ENCODE assay signal across 27 mouse cellular contexts in the genomic region with DNA sequence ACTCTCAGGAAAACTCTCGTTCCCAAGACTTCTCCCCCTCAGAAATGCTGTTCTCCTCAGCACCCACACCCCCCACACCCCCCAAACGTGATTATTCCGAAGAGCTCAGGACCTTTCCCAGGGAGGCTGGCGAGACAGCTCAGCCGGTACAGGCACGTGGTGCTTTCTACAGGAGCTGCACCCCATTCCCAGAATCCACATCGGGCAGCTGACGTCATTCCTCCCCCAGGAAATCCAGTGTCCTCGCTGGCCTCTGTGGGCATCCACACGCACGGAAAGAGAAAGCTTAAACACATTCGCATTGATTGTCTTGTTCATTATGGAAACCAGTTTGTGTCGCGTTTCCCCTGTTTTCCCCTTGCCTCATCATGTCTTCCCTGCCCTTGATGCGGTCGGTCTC. TPM values are rescaled to one million over a fixed set of nuclear protein-coding genes. Genes with fewer than 3 reads are reported as not detected.
A peak's percentile ranks its signal among the peaks of the same experiment; 100 is the strongest.
DNase-seq lines count a peak whose midpoint lies in the region; ATAC-seq and TF ChIP-seq lines count a peak whose summit lies in the region.
"Had no signal": no experiment of that assay in that cellular context is flagged by ENCODE, and none has a peak within 500 bp of the region (broad histone marks: within the 10 kb centered on the region; RNA-seq: fewer than 3 reads in every experiment).

No protein-coding gene starts in this region.

- peak; percentile 47; the same call in 1 of the 2 replicates for TF ChIP-seq POLR2A in liver, adult 2 months (IDR thresholded peaks at IDR 0.05; ENCODE audit: extremely low read depth, insufficient read depth, low read length)
- TF ChIP-seq POLR2A in testis, adult 2 months (IDR thresholded peaks at IDR 0.05; ENCODE audit: control insufficient read depth, low read depth, low read length): peak; percentile 38

- DNase-seq in frontal cortex, postnatal 14 days (ENCODE audit: low spot score in 2 of 2): no peak
- peak; percentile 81 for DNase-seq in liver, adult 2 months (ENCODE audit: extremely low read depth, low read depth, low spot score)
- no peak for DNase-seq in liver
- no peak for DNase-seq in testis, postnatal 14 days (ENCODE audit: low spot score)
- peak; percentile 65 for DNase-seq in liver, postnatal 0 days
- no peak for DNase-seq in stomach, postnatal 0 days (ENCODE audit: low spot score)
- DNase-seq: adrenal gland, adult 2 months; adrenal gland, postnatal 14 days; cerebellum, adult 18-20 months; cerebellum, adult 9-10 months; cerebellum, postnatal 14 days; gastrocnemius, adult 2 months; gastrocnemius, postnatal 14 days; heart, adult 18-20 months; heart, postnatal 14 days; heart, postnatal 4 days had no signal

- H3K9ac ChIP-seq in liver, adult 2 months (ENCODE audit: low read depth, low read length): peak overlapping the region; percentile 74
- H3K9ac ChIP-seq in liver, postnatal 0 days (replicated peaks): no peak overlapping the region; the same call in 1 of the 2 replicates
- no peak overlapping the region for H3K9ac ChIP-seq in stomach, postnatal 0 days (ENCODE audit: low read length)
- H3K9ac ChIP-seq: embryonic facial prominence, embryonic 12.5 days; embryonic facial prominence, embryonic 15.5 days; forebrain, embryonic 12.5 days; forebrain, embryonic 15.5 days; heart, embryonic 13.5 days; hindbrain, embryonic 14.5 days had no signal

- peak overlapping the region; percentile 10 for H3K4me3 ChIP-seq in liver, adult 2 months (ENCODE audit: insufficient read depth, low read depth, low read length)
- peak overlapping the region; percentile 73 for H3K4me3 ChIP-seq in testis, adult 2 months (ENCODE audit: control insufficient read depth, low read depth, low read length)
- no peak overlapping the region for H3K4me3 ChIP-seq in liver, postnatal 0 days (ENCODE audit: low read depth, low read length)
- H3K4me3 ChIP-seq in stomach, postnatal 0 days (ENCODE audit: low read depth, low read length): no peak overlapping the region
- H3K4me3 ChIP-seq: embryonic facial prominence, embryonic 12.5 days; embryonic facial prominence, embryonic 15.5 days; forebrain, embryonic 12.5 days; forebrain, embryonic 15.5 days; gastrocnemius, adult 2 months; heart, embryonic 10.5 days; heart, embryonic 13.5 days had no signal

- H3K36me3 ChIP-seq in liver, adult 2 months (ENCODE audit: control insufficient read depth, insufficient read depth, low read length): no peaks in the 10 kb centered on the region
- H3K36me3 ChIP-seq in testis, adult 2 months (ENCODE audit: control insufficient read depth, insufficient read depth, low read length): no peaks in the 10 kb centered on the region
- no peaks in the 10 kb centered on the region for H3K36me3 ChIP-seq in liver, postnatal 0 days (replicated peaks; ENCODE audit: insufficient read depth, low read length)
- H3K36me3 ChIP-seq in stomach, postnatal 0 days (ENCODE audit: control insufficient read depth, insufficient read depth, low read length): no peaks in the 10 kb centered on the region
- H3K36me3 ChIP-seq: embryonic facial prominence, embryonic 12.5 days; embryonic facial prominence, embryonic 15.5 days; forebrain, embryonic 12.5 days; forebrain, embryonic 15.5 days; heart, embryonic 10.5 days; heart, embryonic 13.5 days had no signal

- H3K79me2 ChIP-seq in liver, adult 2 months (ENCODE audit: control insufficient read depth, insufficient read depth, low read length): no peaks in the 10 kb centered on the region

- TF ChIP-seq EP300 in liver, postnatal 0 days (IDR thresholded peaks at IDR 0.05; ENCODE audit: low read depth): peak; percentile 18; the same call in 1 of the 2 replicates
- no peak for TF ChIP-seq EP300 in stomach, postnatal 0 days (optimal IDR thresholded peaks at IDR 0.05)

- 18% methylated on average over 16 of the region's 16 CpGs for WGBS in liver, adult 2 months
- WGBS in liver, postnatal 0 days (ENCODE audit: insufficient replicate concordance): 67% methylated on average over 16 of the region's 16 CpGs
- 83% methylated on average over 16 of the region's 16 CpGs for WGBS in stomach, postnatal 0 days

- peak overlapping the region; percentile 96 for H3K27ac ChIP-seq in liver, adult 2 months (replicated peaks; ENCODE audit: insufficient read depth, low read depth, low read length)
- no peak overlapping the region for H3K27ac ChIP-seq in testis, adult 2 months (ENCODE audit: control insufficient read depth, insufficient read depth, low read depth, low read length)
- H3K27ac ChIP-seq in liver, postnatal 0 days (ENCODE audit: low read depth): peak overlapping the region; percentile 93
- H3K27ac ChIP-seq in stomach, postnatal 0 days (replicated peaks): no peak overlapping the region
- H3K27ac ChIP-seq: embryonic facial prominence, embryonic 12.5 days; embryonic facial prominence, embryonic 15.5 days; forebrain, embryonic 12.5 days; forebrain, embryonic 15.5 days; gastrocnemius, adult 2 months; heart, embryonic 10.5 days; heart, embryonic 13.5 days; hindbrain, embryonic 14.5 days; hindbrain, postnatal 0 days had no signal

- 0 out of 2 replicates have a peak overlapping the region, but pooled peaks have one; percentile 3 for H3K4me2 ChIP-seq in liver, postnatal 0 days (ENCODE audit: low read depth, low read length)
- no peak overlapping the region for H3K4me2 ChIP-seq in stomach, postnatal 0 days (replicated peaks; ENCODE audit: low read depth)
- H3K4me2 ChIP-seq: embryonic facial prominence, embryonic 12.5 days; embryonic facial prominence, embryonic 15.5 days; forebrain, embryonic 12.5 days; forebrain, embryonic 15.5 days; heart, embryonic 13.5 days; hindbrain, embryonic 14.5 days had no signal

- no peak for TF ChIP-seq CTCF in liver, adult 2 months (IDR thresholded peaks at IDR 0.05; ENCODE audit: low read depth, low read length)
- no peak for TF ChIP-seq CTCF in testis, adult 2 months (IDR thresholded peaks at IDR 0.05; ENCODE audit: control insufficient read depth, insufficient read depth, insufficient replicate concordance, low read depth, low read length)
- TF ChIP-seq CTCF in liver, postnatal 0 days (IDR thresholded peaks at IDR 0.05; ENCODE audit: low read depth): no peak
- TF ChIP-seq CTCF in stomach, postnatal 0 days (IDR thresholded peaks at IDR 0.05; ENCODE audit: low read depth): no peak

- peaks cover 30% of the 10 kb centered on the region for H3K4me1 ChIP-seq in liver, adult 2 months (ENCODE audit: control insufficient read depth, insufficient read depth, low read length)
- H3K4me1 ChIP-seq in testis, adult 2 months (ENCODE audit: control insufficient read depth, insufficient read depth, low read length): peaks cover 9% of the 10 kb centered on the region
- H3K4me1 ChIP-seq in liver, postnatal 0 days (ENCODE audit: insufficient read depth): peaks cover 5% of the 10 kb centered on the region; the same call in 1 of the 2 replicates
- no peaks in the 10 kb centered on the region for H3K4me1 ChIP-seq in stomach, postnatal 0 days (replicated peaks; ENCODE audit: control insufficient read depth, insufficient read depth)
- H3K4me1 ChIP-seq: embryonic facial prominence, embryonic 12.5 days; embryonic facial prominence, embryonic 15.5 days; forebrain, embryonic 12.5 days; forebrain, embryonic 15.5 days; heart, embryonic 10.5 days; heart, embryonic 13.5 days had no signal

- H3K9me3 ChIP-seq in liver, postnatal 0 days (ENCODE audit: low read length): no peaks in the 10 kb centered on the region
- no peaks in the 10 kb centered on the region for H3K9me3 ChIP-seq in stomach, postnatal 0 days (ENCODE audit: control insufficient read depth, low read length)
- H3K9me3 ChIP-seq: embryonic facial prominence, embryonic 12.5 days; embryonic facial prominence, embryonic 15.5 days; forebrain, embryonic 12.5 days; forebrain, embryonic 15.5 days; heart, embryonic 10.5 days; heart, embryonic 13.5 days had no signal

- peak; percentile 78 for ATAC-seq in frontal cortex, adult (ENCODE audit: low TSS enrichment)
- peak; percentile 29 for ATAC-seq in liver, postnatal 0 days
- ATAC-seq in stomach, postnatal 0 days (ENCODE audit: low FRiP score, low TSS enrichment): no peak
- ATAC-seq: forebrain, embryonic 15.5 days; hindbrain, postnatal 0 days; inflammation-experienced regulatory T-cells, adult 6 months had no signal

- no peaks in the 10 kb centered on the region for H3K27me3 ChIP-seq in liver, adult 2 months (ENCODE audit: control insufficient read depth, insufficient read depth, low read length)
- H3K27me3 ChIP-seq in testis, adult 2 months (ENCODE audit: control insufficient read depth, insufficient read depth, low read length): no peaks in the 10 kb centered on the region
- H3K27me3 ChIP-seq in liver, postnatal 0 days (ENCODE audit: insufficient read depth, low read length): no peaks in the 10 kb centered on the region
- no peaks in the 10 kb centered on the region for H3K27me3 ChIP-seq in stomach, postnatal 0 days (ENCODE audit: control insufficient read depth, insufficient read depth, low read length)
- H3K27me3 ChIP-seq: embryonic facial prominence, embryonic 12.5 days; embryonic facial prominence, embryonic 15.5 days; forebrain, embryonic 12.5 days; forebrain, embryonic 15.5 days; heart, embryonic 13.5 days had no signal

RNA-seq across cellular contexts. Expression of gene Gtf2b, which starts 15.7 kb away (rescaled TPM):
- 23.0 and 24.9 TPM in 2 replicates for total RNA-seq in liver, adult 2 months (2014; rRNA removed)
- polyA plus RNA-seq in liver, adult 2 months (2012; rRNA removed): 10.7 and 14.7 TPM in 2 replicates
- 51.3 and 58.5 TPM in 2 replicates for polyA plus RNA-seq in testis, adult 2 months (2012; rRNA removed)
- polyA plus RNA-seq in liver, postnatal 0 days (2015; fragmentation: Nextera tagmentation; extraction: Ambion mirVana): 74.6 and 75.4 TPM in 2 replicates
- polyA plus RNA-seq in stomach, postnatal 0 days (2015; fragmentation: Nextera tagmentation; extraction: Ambion mirVana): 52.8 and 54.5 TPM in 2 replicates

RNA-seq across cellular contexts. Expression of gene Kyat3, which starts 48.3 kb away (rescaled TPM):
- 369 and 383 TPM in 2 replicates for total RNA-seq in liver, adult 2 months (2014; rRNA removed)
- 56.4 and 58.9 TPM in 2 replicates for polyA plus RNA-seq in liver, adult 2 months (2012; rRNA removed)
- 3.1 and 3.8 TPM in 2 replicates for polyA plus RNA-seq in testis, adult 2 months (2012; rRNA removed)
- polyA plus RNA-seq in liver, postnatal 0 days (2015; fragmentation: Nextera tagmentation; extraction: Ambion mirVana): 186 and 224 TPM in 2 replicates
- 11.0 and 11.8 TPM in 2 replicates for polyA plus RNA-seq in stomach, postnatal 0 days (2015; fragmentation: Nextera tagmentation; extraction: Ambion mirVana)

Comparison
In these comparisons a context has a peak if more than half of its experiments do, and no peak if none do; other contexts are left out.
1. DNase-seq: peak in liver, adult 2 months (single experiment) and liver, postnatal 0 days (single experiment); none in frontal cortex, postnatal 14 days (0 of 2), liver (single experiment), testis, postnatal 14 days (single experiment) and stomach, postnatal 0 days (single experiment).
2. H3K4me3 ChIP-seq: peak in liver, adult 2 months (single experiment) and testis, adult 2 months (single experiment); none in liver, postnatal 0 days (single experiment) and stomach, postnatal 0 days (single experiment).
3. H3K27ac ChIP-seq: peak in liver, adult 2 months (single experiment) and liver, postnatal 0 days (single experiment); none in testis, adult 2 months (single experiment) and stomach, postnatal 0 days (single experiment).